Mouse (Mus musculus): ENCODE results near the gene Cnot6l. TPM values are rescaled to one million over a fixed set of nuclear protein-coding genes. Genes with fewer than 3 reads are reported as not detected.

Cnot6l gene
- polyA plus RNA-seq, 1 experiment from 2014 or later = 29.5 TPM

DNA sequence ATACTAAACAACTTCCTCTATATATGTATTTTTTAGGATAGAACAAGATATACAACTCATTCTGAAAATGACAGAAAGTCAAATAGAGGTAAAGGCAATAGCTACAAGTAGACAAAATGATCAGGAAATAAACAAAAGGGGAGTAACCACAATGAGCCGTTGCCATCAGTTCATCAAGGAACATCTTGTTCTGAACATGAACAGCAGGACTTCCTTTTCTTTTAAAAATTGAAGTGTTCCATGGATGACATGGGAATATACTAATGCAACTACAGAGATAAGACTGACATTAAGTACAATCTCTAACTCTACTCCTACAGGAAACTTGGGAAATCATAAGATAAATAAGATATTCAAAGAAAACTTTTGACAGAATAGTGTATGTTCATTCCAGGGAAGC, 84.9 kb downstream of the Cnot6l start:
- TF ChIP-seq EP300 (IDR thresholded peaks at IDR 0.05) (peak; percentile 94), CTCF (IDR thresholded peaks at IDR 0.05) (no peak)
- no peak for ATAC-seq
- no peak overlapping the region for H3K4me2 ChIP-seq (replicated peaks; ENCODE audit: low read depth, low read length)

GRCm38 (mm10) chr5:96065591-96065990, 98.4 kb downstream of the Cnot6l start:
- Histone ChIP-seq H3K36me3 (ENCODE audit: insufficient read depth, low read length) (no peaks in the 10 kb centered on the region), H3K9me3 (ENCODE audit: low read length) (no peaks in the 10 kb centered on the region), H3K9ac (replicated peaks; ENCODE audit: low read depth) (no peak overlapping the region), H3K4me2 (replicated peaks; ENCODE audit: low read depth, low read length) (no peak overlapping the region), H3K27me3 (replicated peaks; ENCODE audit: insufficient read depth, low read length) (no peaks in the 10 kb centered on the region), H3K27ac (ENCODE audit: low read length) (no peak overlapping the region), H3K4me1 (ENCODE audit: insufficient read depth, low read depth, low read length) (no peaks in the 10 kb centered on the region), H3K4me3 (ENCODE audit: low read depth, low read length) (no peak overlapping the region)
- ATAC-seq = no peak
- TF ChIP-seq CTCF (IDR thresholded peaks at IDR 0.05) (no peak), EP300 (IDR thresholded peaks at IDR 0.05) (no peak)
- DNase-seq (ENCODE audit: low spot score) = no peak

More for the DNA sequence above, 84.9 kb downstream of the Cnot6l start:
- H3K4me3 ChIP-seq (ENCODE audit: low read depth, low read length) = no peak overlapping the region
- H3K27ac ChIP-seq (ENCODE audit: low read length) = no peak overlapping the region
- WGBS = 56% methylated on average over 1 of the region's 1 CpGs
- H3K36me3 ChIP-seq (ENCODE audit: insufficient read depth, low read length) = peaks cover 10% of the 10 kb centered on the region; the same call in 1 of the 2 replicates
- no peak for DNase-seq (ENCODE audit: low spot score)
- no peaks in the 10 kb centered on the region for H3K27me3 ChIP-seq (replicated peaks; ENCODE audit: insufficient read depth, low read length)
- no peaks in the 10 kb centered on the region for H3K9me3 ChIP-seq (ENCODE audit: low read length)
- H3K4me1 ChIP-seq (ENCODE audit: insufficient read depth, low read depth, low read length) = no peaks in the 10 kb centered on the region
- no peak overlapping the region for H3K9ac ChIP-seq (replicated peaks; ENCODE audit: low read depth)

DNA sequence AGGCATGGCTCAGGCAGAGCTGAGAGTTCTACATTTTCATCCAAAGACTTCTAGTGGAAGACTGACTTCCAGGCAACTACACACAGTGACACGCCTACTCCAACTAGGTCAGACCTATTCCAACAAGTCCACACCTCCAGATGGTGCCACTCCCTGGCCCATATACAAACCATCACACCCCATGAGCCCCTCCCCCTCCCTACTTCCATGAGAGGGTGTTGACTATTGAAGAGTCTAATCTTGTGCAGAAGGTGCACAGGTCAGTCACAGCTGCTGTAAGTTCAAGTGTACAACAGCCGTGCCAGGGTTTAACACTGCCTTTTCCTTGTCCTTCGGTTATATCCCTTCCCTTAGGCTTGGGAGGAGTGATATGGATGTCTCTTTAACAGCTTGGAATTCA, 121.5 kb downstream of the Cnot6l start:
- no peak overlapping the region for H3K4me2 ChIP-seq (replicated peaks; ENCODE audit: low read depth, low read length)
- TF ChIP-seq EP300 (IDR thresholded peaks at IDR 0.05) (no peak), CTCF (IDR thresholded peaks at IDR 0.05) (no peak)
- no peaks in the 10 kb centered on the region for H3K27me3 ChIP-seq (replicated peaks; ENCODE audit: insufficient read depth, low read length)
- no peak for ATAC-seq
- no peak overlapping the region for H3K27ac ChIP-seq (ENCODE audit: low read length)
- no peaks in the 10 kb centered on the region for H3K9me3 ChIP-seq (ENCODE audit: low read length)
- no peak overlapping the region for H3K9ac ChIP-seq (replicated peaks; ENCODE audit: low read depth)
- H3K4me3 ChIP-seq (ENCODE audit: low read depth, low read length) = no peak overlapping the region
- no peaks in the 10 kb centered on the region for H3K4me1 ChIP-seq (ENCODE audit: insufficient read depth, low read depth, low read length)
- H3K36me3 ChIP-seq (ENCODE audit: insufficient read depth, low read length) = no peaks in the 10 kb centered on the region
- no peak for DNase-seq (ENCODE audit: low spot score)
- 72% methylated on average over 3 of the region's 3 CpGs for WGBS

DNA sequence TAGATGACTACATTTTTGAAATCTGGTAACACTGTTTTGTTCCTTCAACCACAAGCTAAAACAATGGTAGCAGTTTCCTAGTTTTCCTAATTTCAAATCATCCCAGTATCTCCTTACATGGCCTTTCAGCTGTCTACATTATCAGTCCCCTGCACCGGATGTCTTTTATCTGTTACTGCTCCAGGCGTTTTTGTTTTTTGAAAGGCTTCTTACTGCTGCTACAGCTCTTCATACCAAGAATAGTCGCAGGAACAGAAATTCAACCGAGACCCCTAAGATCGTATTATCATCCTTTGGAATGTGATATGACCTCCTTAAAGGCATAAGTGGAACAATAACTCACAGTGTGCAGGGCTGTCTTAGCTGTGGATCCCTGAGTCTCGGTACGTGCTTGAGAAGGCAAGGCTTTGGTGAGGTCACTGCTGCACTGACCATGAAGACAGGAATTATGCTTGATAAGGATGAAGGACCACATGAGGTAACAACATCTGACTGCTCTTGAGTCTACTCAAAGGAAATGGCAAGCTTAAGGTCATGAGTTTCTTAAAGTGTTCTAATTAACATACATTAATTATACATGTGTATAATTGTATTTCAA, 122.4 kb downstream of the Cnot6l start:
- Histone ChIP-seq H3K4me2 (replicated peaks; ENCODE audit: low read depth, low read length) (no peak overlapping the region), H3K4me1 (ENCODE audit: insufficient read depth, low read depth, low read length) (no peaks in the 10 kb centered on the region), H3K27me3 (replicated peaks; ENCODE audit: insufficient read depth, low read length) (no peaks in the 10 kb centered on the region), H3K9me3 (ENCODE audit: low read length) (no peaks in the 10 kb centered on the region), H3K4me3 (ENCODE audit: low read depth, low read length) (no peak overlapping the region), H3K36me3 (ENCODE audit: insufficient read depth, low read length) (no peaks in the 10 kb centered on the region), H3K9ac (replicated peaks; ENCODE audit: low read depth) (no peak overlapping the region), H3K27ac (ENCODE audit: low read length) (no peak overlapping the region)
- TF ChIP-seq CTCF (IDR thresholded peaks at IDR 0.05) = no peak
- no peak for TF ChIP-seq EP300 (IDR thresholded peaks at IDR 0.05)
- ATAC-seq (no peak), DNase-seq (ENCODE audit: low spot score) (no peak)
- WGBS = 43% methylated on average over 7 of the region's 7 CpGs

DNA sequence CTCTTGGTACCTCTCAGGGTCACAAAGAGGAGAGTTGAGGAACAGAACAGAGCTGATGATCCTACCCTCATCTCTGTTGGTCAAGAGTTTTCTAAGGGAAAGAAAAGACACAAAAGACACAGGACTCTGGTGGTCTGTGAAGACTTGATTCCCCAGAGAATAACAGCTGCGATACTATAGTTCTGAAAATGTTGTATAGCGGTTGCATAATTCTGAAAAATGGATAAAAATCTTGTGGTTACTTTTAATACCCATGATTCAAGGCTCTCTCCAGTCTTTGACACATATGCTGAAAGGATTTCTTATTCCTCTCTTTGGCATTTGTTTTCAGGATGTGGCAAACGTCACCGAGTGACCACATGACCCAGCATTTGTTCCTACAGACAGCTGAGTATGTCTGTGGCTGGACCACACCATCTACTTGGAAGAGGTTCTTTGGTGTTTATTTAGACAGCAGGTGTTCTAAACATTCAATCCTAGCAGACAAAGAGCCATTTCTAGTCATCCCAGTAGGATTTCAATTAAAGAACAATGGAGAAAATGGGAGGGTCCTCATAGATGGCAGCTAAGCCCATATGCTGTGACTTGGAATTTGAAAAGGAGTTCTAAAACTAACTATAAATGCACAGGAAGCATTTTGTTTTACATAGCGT, 124.7 kb downstream of the Cnot6l start:
- H3K4me2 ChIP-seq (replicated peaks; ENCODE audit: low read depth, low read length) = no peak overlapping the region
- H3K9me3 ChIP-seq (ENCODE audit: low read length) = no peaks in the 10 kb centered on the region
- TF ChIP-seq EP300 (IDR thresholded peaks at IDR 0.05) (no peak), CTCF (IDR thresholded peaks at IDR 0.05) (no peak)
- H3K36me3 ChIP-seq (ENCODE audit: insufficient read depth, low read length) = no peaks in the 10 kb centered on the region
- WGBS = 73% methylated on average over 5 of the region's 5 CpGs
- ATAC-seq (no peak), DNase-seq (ENCODE audit: low spot score) (no peak)
- H3K4me1 ChIP-seq (ENCODE audit: insufficient read depth, low read depth, low read length) = no peaks in the 10 kb centered on the region
- no peak overlapping the region for H3K27ac ChIP-seq (ENCODE audit: low read length)
- no peaks in the 10 kb centered on the region for H3K27me3 ChIP-seq (replicated peaks; ENCODE audit: insufficient read depth, low read length)
- H3K9ac ChIP-seq (replicated peaks; ENCODE audit: low read depth) = no peak overlapping the region
- no peak overlapping the region for H3K4me3 ChIP-seq (ENCODE audit: low read depth, low read length)

- TF ChIP-seq CTCF (IDR thresholded peaks at IDR 0.05) = no peak
- no peaks in the 10 kb centered on the region for H3K9me3 ChIP-seq (ENCODE audit: low read length)
- 28% methylated on average over 8 of the region's 8 CpGs for WGBS
- H3K4me3 ChIP-seq (ENCODE audit: low read depth, low read length) = no peak overlapping the region
- H3K27ac ChIP-seq (ENCODE audit: low read length) = no peak overlapping the region
- H3K36me3 ChIP-seq (ENCODE audit: insufficient read depth, low read length) = no peaks in the 10 kb centered on the region
- ATAC-seq (peak; percentile 56), DNase-seq (ENCODE audit: low spot score) (peak; percentile 60)
- no peaks in the 10 kb centered on the region for H3K27me3 ChIP-seq (replicated peaks; ENCODE audit: insufficient read depth, low read length)
- no peak overlapping the region for H3K4me2 ChIP-seq (replicated peaks; ENCODE audit: low read depth, low read length)
- H3K9ac ChIP-seq (replicated peaks; ENCODE audit: low read depth) = no peak overlapping the region
- no peaks in the 10 kb centered on the region for H3K4me1 ChIP-seq (ENCODE audit: insufficient read depth, low read depth, low read length)
Measured at GRCm38 (mm10) chr5:96037684-96038121, 126.3 kb downstream of the Cnot6l start.

Data from lung, postnatal 0 days (tissue).